Mouse (Mus musculus): ENCODE results near the gene Sdhaf3.

Gene Sdhaf3

GRCm38 (mm10) chr6:7062819-7063218 is 107.0 kb downstream of the Sdhaf3 start:
- DNase-seq (ENCODE audit: low read depth, low spot score): no peak

DNA sequence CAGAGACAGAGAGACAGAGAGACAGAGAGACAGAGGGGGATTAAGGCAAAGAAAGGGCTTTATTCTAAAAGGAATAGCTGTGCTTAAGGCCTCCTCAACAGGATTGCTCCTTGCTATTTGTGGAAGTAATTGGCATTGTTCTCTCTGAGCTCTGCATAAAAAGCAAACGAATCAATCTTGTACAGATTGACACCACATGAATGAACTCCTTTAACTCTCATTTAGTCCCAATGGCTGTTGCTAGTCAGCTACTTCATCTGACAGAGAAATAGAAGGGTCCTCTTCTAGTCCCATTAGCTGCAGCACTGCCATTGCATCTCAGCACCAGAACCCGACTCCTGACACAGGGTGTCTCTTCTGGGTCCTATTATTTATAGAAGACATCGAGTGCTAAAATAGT is 113.0 kb downstream of the Sdhaf3 start:
- DNase-seq (ENCODE audit: low read depth, low spot score): no peak

DNA sequence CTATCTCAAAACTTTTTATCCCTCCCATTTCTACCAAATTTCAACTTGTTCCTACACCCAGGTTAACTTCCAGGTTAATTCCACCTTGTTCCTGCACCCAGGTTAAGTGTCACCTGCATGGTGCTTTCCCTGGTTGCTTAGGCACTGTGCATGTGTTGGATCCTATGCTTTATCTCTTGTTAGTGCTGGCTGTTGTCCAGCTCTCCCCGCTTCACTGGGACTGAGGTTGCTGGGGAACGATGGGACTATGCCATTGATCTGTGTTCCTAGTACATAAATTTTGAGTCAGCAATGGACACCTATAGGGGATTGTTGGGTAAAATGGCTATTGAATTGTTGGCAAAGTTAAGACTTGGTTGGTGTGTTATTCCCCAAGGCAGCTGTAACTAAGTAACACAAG is 113.7 kb downstream of the Sdhaf3 start:
- DNase-seq (ENCODE audit: low read depth, low spot score): no peak

- DNase-seq (ENCODE audit: low read depth, low spot score): no peak
Observed at GRCm38 (mm10) chr6:7082054-7082453, 126.2 kb downstream of the Sdhaf3 start.

GRCm38 (mm10) chr6:7082467-7083259 is 126.9 kb downstream of the Sdhaf3 start:
- no peak for DNase-seq (ENCODE audit: low read depth, low spot score)

DNA sequence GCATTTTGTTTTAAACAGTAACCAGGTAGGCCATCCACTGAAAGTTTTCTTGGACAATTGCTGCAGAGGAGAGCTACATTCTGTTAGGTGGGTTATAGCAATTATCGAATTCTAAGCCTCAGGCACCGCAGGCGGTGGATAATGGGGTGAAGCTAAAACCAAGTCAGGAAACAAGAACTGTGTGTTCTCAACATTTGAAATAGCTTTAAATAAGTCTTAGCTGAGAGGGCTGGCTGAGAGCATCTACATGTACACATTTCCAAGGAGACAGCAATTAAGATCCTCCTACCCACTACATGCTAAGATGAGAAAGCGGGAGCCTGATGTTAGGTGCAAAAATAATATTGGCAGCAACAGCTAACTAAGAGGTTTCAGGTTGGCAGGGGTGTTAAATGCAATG is 127.9 kb downstream of the Sdhaf3 start:
- no peak for DNase-seq (ENCODE audit: low read depth, low spot score)

DNA sequence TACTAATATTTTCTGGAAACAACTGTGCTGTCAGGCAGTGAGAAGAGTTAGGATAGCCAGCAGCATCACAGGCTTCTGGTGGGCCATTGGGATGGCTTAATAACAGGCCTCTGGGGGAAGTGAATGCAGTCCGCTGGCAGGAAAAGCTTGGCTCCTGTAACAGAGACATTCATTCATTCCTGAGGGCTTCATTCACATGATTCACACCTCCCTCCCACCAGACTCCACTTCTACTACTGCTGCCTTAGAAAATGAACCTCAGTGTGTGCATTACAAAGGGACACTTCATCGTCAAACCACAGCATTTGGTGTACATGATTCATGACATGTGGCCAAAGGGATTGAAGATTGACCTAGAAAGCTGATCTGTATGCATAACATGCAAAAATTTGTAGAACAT is 128.6 kb downstream of the Sdhaf3 start:
- DNase-seq (ENCODE audit: low read depth, low spot score): no peak

- no peak for DNase-seq (ENCODE audit: low read depth, low spot score)
Observed at GRCm38 (mm10) chr6:7085506-7085905, 129.7 kb downstream of the Sdhaf3 start.

GRCm38 (mm10) chr6:7092094-7092493 is 136.3 kb downstream of the Sdhaf3 start:
- DNase-seq (ENCODE audit: low read depth, low spot score): no peak

Measured in retina, adult 2 months (tissue).